Mouse (Mus musculus) heart, adult 8-10 months (tissue): ENCODE data around the gene Eef1g. TPM values are rescaled to one million over a fixed set of nuclear protein-coding genes. Genes with fewer than 3 reads are reported as not detected.

ENCODE experiments used
- DNase-seq: peaks from one replicate; pipeline ENCODE4 v3.0.0; 2022; ENCODE audit warnings: low spot score
- total RNA-seq, 4 experiments: library from RNA; stranded (reverse); gene quantifications; 2 replicates each; pipeline ENCODE4 v1.2.4; 2022

Eef1g gene
- 100 to 1,000 TPM; 209 to 232 (median 227) TPM for total RNA-seq

- DNase-seq: peak; percentile 99
Measured at GRCm38 (mm10) chr19:8966590-8967372, at the start of gene Eef1g. Gene Eef1g, plus strand, starts transcription at chr19:8967041.

- DNase-seq: no peak
Measured at GRCm38 (mm10) chr19:8919000-8919399, 47.8 kb upstream of the Eef1g start.

DNA sequence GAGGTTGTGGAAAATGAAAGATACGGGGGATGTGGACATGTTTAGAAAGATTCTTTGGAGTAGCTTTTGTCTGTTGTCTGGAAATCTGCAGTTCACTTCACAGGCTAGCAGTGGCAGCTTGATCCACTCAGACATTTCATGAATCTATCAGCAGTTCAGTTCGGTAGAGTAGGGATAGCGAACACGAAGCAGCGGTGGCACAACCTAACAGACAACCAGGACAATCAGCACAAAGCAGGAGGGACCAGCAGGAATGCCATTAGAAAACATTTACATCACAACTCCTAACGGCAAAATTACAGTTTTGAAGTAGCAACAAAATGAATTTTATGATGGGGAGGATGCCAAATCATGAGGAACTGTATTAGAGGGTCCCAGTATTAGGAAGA is 47.2 kb upstream of the Eef1g start:
- DNase-seq: no peak

GRCm38 (mm10) chr19:8920073-8920736 is 46.6 kb upstream of the Eef1g start, which contains the start of gene B3gat3:
Gene B3gat3, plus strand, starts transcription at chr19:8920374.
- peak; percentile 98 for DNase-seq

GRCm38 (mm10) chr19:8920836-8921291 is 46.0 kb upstream of the Eef1g start:
- no peak for DNase-seq

- DNase-seq: no peak
Measured at GRCm38 (mm10) chr19:8921741-8922140, 45.1 kb upstream of the Eef1g start.

GRCm38 (mm10) chr19:8926766-8927165 is 40.1 kb upstream of the Eef1g start:
- DNase-seq: no peak

- no peak for DNase-seq
Measured at GRCm38 (mm10) chr19:8927891-8928525, 38.8 kb upstream of the Eef1g start.

- no peak for DNase-seq
Measured at GRCm38 (mm10) chr19:8928689-8929223, 38.1 kb upstream of the Eef1g start.

DNA sequence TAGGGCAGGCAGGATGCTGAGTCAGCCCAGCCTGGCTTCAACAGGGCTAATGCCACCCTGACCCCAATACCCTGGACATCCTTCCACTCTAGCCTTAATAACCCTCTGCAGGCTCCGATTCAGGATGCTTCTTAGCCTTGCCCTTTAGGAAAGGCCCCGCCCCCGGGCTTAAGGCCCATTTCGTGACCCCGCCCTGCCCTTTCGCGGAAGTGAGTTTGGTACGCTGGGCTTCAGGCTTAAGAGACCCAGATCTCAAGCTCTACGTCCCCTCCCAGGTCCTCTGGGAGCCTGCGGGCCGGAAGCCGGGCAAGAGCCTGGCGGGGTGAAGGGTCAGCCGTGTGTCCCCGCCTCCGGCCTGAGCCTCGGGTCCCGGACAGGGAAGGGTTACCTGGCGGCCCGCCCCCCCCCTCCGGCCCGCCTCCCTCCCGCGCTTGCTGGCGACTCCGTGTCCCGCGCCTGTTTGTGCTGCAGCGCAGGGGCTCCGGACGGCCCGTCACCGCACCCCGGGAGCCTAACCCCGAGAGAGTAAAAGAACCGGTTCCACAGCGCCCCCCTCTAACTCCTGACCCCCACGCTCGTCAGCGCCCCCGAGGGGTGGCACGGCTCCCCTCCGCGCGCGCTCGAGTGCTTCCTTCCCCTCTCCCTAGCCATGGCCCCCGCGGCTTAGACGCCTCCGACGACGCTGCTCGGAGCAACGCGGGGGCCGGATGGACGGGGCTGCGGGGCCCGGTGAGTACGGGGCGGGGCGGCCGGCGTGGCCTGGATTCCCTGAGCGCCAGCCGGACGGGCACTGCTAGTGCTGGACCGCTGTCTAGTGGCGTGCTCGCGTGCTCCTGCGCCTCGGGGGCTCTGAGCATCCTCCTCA is 37.4 kb upstream of the Eef1g start, which contains the start of the genes Rom1 and Eml3:
Gene Rom1, minus strand, starts transcription at position 133 of the 865 bp plus-strand sequence.
Gene Eml3, plus strand, starts transcription at position 329 of the 865 bp plus-strand sequence.
- peak; percentile 95 for DNase-seq

DNA sequence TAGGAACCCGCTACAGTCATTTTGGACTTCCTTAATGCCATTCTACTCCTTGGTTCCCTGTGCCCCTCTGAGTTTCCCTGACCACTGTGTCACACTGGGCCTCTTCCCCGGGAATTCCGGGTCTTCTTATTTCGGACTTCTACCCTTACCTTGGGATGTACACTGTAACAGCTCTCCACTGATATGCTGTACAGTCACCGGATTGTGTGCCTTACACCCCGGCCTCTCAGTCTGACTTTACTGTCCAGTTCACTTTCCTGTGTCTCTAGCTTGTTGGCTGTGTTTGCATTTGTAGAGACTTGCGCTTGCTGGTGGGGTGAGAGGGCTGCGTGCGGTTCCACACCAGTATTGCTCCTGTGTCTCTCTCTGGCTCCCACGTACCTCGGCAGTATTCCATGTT is 36.7 kb upstream of the Eef1g start:
- DNase-seq: no peak

DNA sequence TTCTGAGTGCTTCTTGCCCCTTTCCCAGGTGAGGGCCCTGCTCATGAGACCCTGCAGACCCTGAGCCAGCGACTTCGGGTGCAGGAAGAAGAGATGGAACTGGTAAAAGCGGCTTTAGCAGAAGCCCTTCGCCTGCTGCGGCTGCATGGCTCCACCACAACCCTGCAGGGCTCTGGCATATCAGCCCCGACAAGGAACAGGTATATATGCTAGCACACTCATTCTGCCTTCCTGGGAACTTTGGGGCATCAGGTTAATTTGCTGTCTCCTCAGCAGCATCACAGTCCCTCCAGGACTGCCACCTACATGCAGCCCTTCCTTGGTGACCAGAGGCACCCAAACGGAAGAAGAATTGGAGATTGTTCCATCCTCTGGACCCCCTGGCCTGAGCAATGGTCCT is 36.1 kb upstream of the Eef1g start:
- no peak for DNase-seq

DNA sequence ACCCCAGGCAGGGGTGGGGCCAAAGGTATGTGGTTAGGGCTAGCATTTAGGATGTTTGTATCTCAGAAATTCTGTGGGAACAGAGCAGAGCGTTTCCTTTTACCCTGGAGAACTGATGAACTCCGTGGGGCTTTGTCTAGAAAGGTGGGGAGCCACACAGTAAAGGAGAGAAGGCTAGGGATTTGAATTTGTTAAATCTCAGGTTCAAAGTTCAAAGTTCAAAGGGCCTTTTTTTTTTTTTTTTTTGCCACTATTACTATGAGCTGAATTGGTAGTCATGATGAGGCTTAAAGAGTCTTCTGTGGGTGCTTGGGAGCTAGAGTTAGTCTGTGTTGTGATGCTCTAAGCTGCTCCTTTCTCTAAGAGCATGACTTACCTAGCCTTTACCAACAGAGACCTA is 30.1 kb upstream of the Eef1g start:
- no peak for DNase-seq

DNA sequence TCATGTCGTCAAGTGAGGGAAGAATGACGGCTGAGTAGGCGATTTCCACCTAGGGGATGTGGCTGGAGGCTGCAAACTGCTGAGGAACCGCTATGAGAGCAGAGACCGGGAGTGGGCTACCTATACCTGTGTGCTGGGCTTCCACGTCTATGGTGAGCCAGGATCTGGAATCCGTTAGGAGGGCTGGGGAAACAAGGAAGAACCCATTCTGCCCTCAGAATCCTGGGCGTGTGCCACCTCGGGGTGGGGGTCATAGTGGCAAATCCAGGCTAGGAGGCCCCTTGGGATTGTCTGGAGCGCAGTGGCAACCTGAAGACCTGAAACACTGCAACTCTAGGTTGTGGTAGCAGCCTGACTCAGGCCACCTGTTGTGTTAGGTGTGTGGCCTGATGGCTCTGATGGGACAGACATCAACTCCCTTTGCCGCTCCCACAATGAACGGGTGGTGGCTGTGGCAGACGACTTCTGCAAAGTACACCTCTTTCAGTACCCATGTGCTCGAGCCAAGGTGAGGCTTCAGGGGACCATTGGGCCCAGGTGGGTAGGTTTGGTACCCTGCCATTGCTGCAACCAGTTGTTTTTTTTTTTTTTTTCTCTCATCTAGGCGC is 26.2 kb upstream of the Eef1g start:
- DNase-seq: no peak

- no peak for DNase-seq
Measured at GRCm38 (mm10) chr19:8941136-8941514, 25.7 kb upstream of the Eef1g start.

DNA sequence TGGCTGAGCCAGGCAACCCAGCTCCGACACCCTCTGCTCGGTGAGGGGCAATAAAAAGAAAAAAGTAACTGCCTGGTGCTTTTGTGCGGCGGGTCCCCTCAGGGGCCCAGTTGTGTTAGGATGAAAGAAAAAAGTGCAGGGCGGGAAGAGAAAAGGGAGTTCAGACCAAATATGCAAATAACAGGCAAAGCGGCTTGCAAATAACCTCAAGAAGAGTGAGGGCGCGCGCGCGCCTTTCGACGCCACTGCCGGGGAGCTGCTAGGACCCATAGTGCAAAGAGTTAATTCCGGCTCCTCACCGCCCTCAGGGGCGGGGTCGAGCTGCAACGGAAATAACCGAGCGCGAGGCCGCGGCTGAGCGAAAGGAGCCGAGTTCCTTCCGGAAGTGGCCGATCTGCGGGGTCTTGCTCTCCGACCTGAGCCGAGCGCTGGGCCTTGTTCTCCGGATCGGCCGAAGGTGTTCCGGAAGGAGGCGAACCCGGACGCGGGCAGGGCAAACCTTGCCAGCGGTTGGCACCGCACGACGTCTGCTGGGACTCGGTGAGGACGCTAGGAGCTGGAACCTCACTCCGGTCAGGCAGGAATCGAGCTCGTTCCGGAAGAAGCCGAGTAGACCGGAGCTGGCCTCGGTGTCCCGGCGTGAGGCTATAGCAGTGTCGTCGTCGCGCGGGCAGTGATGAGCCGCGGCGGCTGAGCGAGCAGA is 25.2 kb upstream of the Eef1g start, which contains the start of gene Mta2:
Gene Mta2, plus strand, starts transcription at position 361 of the 703 bp plus-strand sequence.
- DNase-seq: peak; percentile 91

GRCm38 (mm10) chr19:8942276-8942964 is 24.4 kb upstream of the Eef1g start:
- no peak for DNase-seq

DNA sequence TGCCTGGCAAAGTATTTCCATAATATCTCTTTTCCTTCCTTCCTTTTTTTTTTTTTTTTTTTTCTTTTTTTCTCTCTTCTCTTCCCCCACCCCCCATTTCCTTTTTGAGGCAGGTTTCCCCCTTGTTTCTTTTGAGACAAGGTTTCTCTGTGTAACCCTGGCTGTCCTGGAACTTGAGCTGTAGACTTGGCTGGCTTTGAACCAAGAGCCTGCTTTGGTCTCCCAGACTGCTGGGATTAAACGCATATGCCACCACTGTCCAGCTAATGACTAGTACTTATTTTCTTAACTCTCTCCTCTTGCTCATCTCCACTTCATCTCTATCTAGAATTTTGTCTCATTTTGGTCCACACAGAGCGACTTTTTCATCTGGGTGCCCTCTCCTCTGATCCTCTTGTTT is 23.8 kb upstream of the Eef1g start:
- no peak for DNase-seq

GRCm38 (mm10) chr19:8944062-8944461 is 22.8 kb upstream of the Eef1g start:
- DNase-seq: no peak
